Mouse (Mus musculus) small intestine, adult 2 months (tissue): ENCODE data around the gene Rap1gds1.

ENCODE experiments used
- CTCF ChIP-seq: fragments of 200-500 bp; IDR thresholded peaks from 2 replicates; pipeline ENCODE4 v1.5.1; 2012; ENCODE audit warnings: low read depth, mild to moderate bottlenecking, control low read depth, inconsistent platforms, low read length, moderate library complexity, mixed read lengths; ENCODE audit not compliant: insufficient replicate concordance, insufficient read length; ENCODE audit errors: extremely low read depth
- POLR2A ChIP-seq: fragments of 200-500 bp; IDR thresholded peaks from 2 replicates; pipeline ENCODE4 v1.6.1; 2012; ENCODE audit warnings: low read depth, mild to moderate bottlenecking, control low read depth, inconsistent platforms, low read length, moderate library complexity

DNA sequence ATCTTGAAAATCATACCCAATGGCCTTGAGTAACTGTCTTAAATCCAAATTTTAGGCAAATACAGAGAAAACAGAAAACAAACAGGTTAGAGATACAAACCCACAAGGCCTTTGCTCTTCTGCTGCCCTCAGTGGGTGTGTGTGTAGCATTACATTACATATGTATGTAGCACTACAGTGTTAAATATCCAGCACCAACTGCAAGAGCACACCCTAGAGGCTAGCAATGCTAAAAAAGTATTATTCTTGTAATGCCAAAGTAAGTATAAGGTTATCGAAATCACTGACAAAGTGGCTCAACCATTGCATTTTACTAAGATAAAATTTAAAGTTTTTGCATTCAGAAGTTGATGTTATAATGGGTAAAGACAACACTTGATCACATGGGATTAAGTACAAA lies 97.6 kb downstream of the Rap1gds1 start:
- TF ChIP-seq POLR2A, result no peak
- TF ChIP-seq CTCF, result no peak
